Mouse (Mus musculus) lung, embryonic 14.5 days (tissue): Measurements from ENCODE around the gene Prpf4. TPM values are rescaled to one million over a fixed set of nuclear protein-coding genes. Genes with fewer than 3 reads are reported as not detected.

Source experiments
- ATAC-seq: fragments of 200-750 bp; cut with Nextera tagmentation; 2 replicates; pipeline ENCODE4 v1.8.0; 2017; ENCODE audit warnings: mild to moderate bottlenecking, moderate TSS enrichment, moderate library complexity; ENCODE audit not compliant: insufficient read depth
- DNase-seq: peaks from one replicate; pipeline ENCODE4 v3.0.0-alpha.2; 2015
- H3K27ac ChIP-seq: fragments of 300-500 bp; sonication (generic); 2 replicates; pipeline ENCODE4 v1.5.1; 2014; ENCODE audit warnings: low read depth, mild to moderate bottlenecking, moderate library complexity
- H3K27me3 ChIP-seq: fragments of 300-500 bp; sonication (generic); 2 replicates; pipeline ENCODE4 v1.6.1; 2014; ENCODE audit warnings: low read length, control low read depth; ENCODE audit not compliant: insufficient read depth
- H3K36me3 ChIP-seq: fragments of 300-500 bp; sonication (generic); 2 replicates; pipeline ENCODE4 v1.6.1; 2014; ENCODE audit warnings: control low read depth; ENCODE audit not compliant: insufficient read depth
- H3K4me1 ChIP-seq: fragments of 300-500 bp; sonication (generic); 2 replicates; pipeline ENCODE4 v1.6.1; 2014; ENCODE audit warnings: antibody characterized with exemption, control low read depth; ENCODE audit not compliant: insufficient read depth
- H3K4me2 ChIP-seq: fragments of 300-500 bp; sonication (generic); 2 replicates; pipeline ENCODE4 v1.6.1; 2014; ENCODE audit warnings: mild to moderate bottlenecking
- H3K4me3 ChIP-seq: fragments of 300-500 bp; sonication (generic); 2 replicates; pipeline ENCODE4 v1.5.1; 2014; ENCODE audit warnings: low read depth, low read length
- H3K9ac ChIP-seq: fragments of 300-500 bp; sonication (generic); 2 replicates; pipeline ENCODE4 v1.6.1; 2014
- H3K9me3 ChIP-seq: fragments of 300-500 bp; sonication (generic); 2 replicates; pipeline ENCODE4 v1.6.1; 2016; ENCODE audit warnings: low read depth, low read length, control low read depth
- CTCF ChIP-seq: IDR thresholded peaks from 2 replicates; pipeline ENCODE4 v1.5.1; 2016; ENCODE audit warnings: antibody characterized with exemption, low read depth
- WGBS: fragments of 180-500 bp; shearing (Covaris S2); extraction: QIAGEN DNeasy Blood & Tissue Kit; methylation state at CpG from one replicate; pipeline ENCODE4 v1.1.7; 2014; 5-methylcytosine and 5-hydroxymethylcytosine counted together
- polyA plus RNA-seq: library from polyadenylated mRNA; unstranded; fragments of >200 nt; fragmentation: Nextera tagmentation; extraction: Ambion mirVana; gene quantifications from 2 replicates; pipeline ENCODE4 v1.2.1, GENCODE M21; 2014

Gene Prpf4
- polyA plus RNA-seq, 1 experiment from 2014 or later: 32.9 TPM

DNA sequence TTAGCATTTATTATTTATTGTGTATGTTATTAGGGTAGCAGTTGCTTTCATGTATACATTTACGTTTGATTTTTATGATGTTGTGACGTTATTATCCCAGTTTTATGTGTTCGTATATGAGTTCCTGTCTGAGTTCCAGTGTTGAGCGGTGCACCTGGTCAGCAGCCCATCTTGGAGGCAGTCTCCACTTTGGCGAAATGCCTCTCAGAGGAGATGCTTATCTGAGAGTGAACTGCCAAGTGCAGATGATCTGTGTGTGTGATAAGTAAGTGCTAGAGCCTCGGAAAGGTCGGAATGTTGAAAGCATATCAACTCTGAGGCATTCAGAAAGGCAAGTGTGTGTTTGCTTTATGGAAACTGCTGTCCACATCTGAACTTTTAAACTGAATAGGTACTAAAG is 34.9 kb upstream of the Prpf4 start:
- Histone ChIP-seq H3K9me3 (no peaks in the 10 kb centered on the region), H3K27me3 (no peaks in the 10 kb centered on the region), H3K4me3 (no peak overlapping the region), H3K27ac (no peak overlapping the region), H3K4me1 (no peaks in the 10 kb centered on the region), H3K36me3 (no peaks in the 10 kb centered on the region), H3K4me2 (no peak overlapping the region), H3K9ac (no peak overlapping the region)
- 44% methylated on average over 7 of the region's 7 CpGs for WGBS
- no peak for TF ChIP-seq CTCF
- DNase-seq: no peak
- ATAC-seq: no peak

- Histone ChIP-seq H3K27me3 (no peaks in the 10 kb centered on the region), H3K36me3 (no peaks in the 10 kb centered on the region), H3K27ac (no peak overlapping the region), H3K4me3 (no peak overlapping the region), H3K4me2 (no peak overlapping the region), H3K9ac (no peak overlapping the region), H3K4me1 (no peaks in the 10 kb centered on the region), H3K9me3 (no peaks in the 10 kb centered on the region)
- ATAC-seq (no peak), DNase-seq (no peak)
- WGBS: 49% methylated on average over 4 of the region's 4 CpGs
- no peak for TF ChIP-seq CTCF
Measured at GRCm38 (mm10) chr4:62374342-62374741, 34.3 kb upstream of the Prpf4 start.

GRCm38 (mm10) chr4:62376123-62376522 is 32.5 kb upstream of the Prpf4 start:
- DNase-seq (no peak), ATAC-seq (no peak)
- no peak overlapping the region for H3K9ac ChIP-seq
- no peak overlapping the region for H3K4me2 ChIP-seq
- 76% methylated on average over 2 of the region's 2 CpGs for WGBS
- H3K9me3 ChIP-seq: no peaks in the 10 kb centered on the region
- no peaks in the 10 kb centered on the region for H3K4me1 ChIP-seq
- no peak overlapping the region for H3K4me3 ChIP-seq
- H3K27me3 ChIP-seq: no peaks in the 10 kb centered on the region
- TF ChIP-seq CTCF: no peak
- no peaks in the 10 kb centered on the region for H3K36me3 ChIP-seq
- no peak overlapping the region for H3K27ac ChIP-seq

DNA sequence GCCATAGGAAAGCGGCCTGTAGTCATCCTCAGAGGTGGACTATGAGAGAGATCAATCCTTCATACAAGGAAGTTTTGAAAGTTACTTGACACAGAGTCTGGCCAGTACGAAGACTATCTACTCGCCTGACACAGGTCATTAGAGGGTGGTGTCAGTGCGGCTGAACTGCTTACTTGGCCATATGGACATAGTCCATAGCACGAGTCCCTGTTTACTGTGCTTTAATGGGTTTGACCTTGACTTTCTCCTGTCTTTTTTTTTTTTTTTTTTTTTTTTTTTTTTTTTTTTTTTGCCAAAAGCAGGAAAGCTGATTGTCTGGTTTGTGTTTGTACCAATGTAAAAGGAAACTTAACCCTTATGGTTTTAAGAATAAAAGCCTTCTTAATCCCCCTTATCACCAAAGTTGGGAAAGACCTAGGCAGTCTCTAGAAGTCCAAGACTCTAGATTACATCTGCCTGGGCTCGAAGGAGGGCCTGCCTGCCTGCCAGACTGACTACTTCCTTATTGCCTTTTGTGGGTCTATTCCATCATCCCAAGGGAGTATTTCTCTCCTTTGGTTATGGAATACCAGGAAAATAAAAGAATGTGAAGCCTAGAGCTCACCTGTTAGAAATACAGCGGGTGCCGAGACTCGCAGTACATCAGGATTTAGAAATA is 28.7 kb upstream of the Prpf4 start:
- no peak overlapping the region for H3K9ac ChIP-seq
- 68% methylated on average over 9 of the region's 9 CpGs for WGBS
- no peaks in the 10 kb centered on the region for H3K9me3 ChIP-seq
- H3K27me3 ChIP-seq: no peaks in the 10 kb centered on the region
- no peak overlapping the region for H3K4me3 ChIP-seq
- DNase-seq: no peak
- no peak overlapping the region for H3K4me2 ChIP-seq
- no peak for ATAC-seq
- TF ChIP-seq CTCF: no peak
- H3K36me3 ChIP-seq: peaks cover 6% of the 10 kb centered on the region; the same call in 1 of the 2 replicates
- H3K27ac ChIP-seq: no peak overlapping the region
- no peaks in the 10 kb centered on the region for H3K4me1 ChIP-seq

GRCm38 (mm10) chr4:62383207-62383606 is 25.4 kb upstream of the Prpf4 start:
- Histone ChIP-seq H3K9ac (no peak overlapping the region), H3K4me3 (no peak overlapping the region), H3K36me3 (peaks cover 18% of the 10 kb centered on the region), H3K4me2 (no peak overlapping the region), H3K27ac (no peak overlapping the region), H3K27me3 (no peaks in the 10 kb centered on the region), H3K4me1 (no peaks in the 10 kb centered on the region), H3K9me3 (no peaks in the 10 kb centered on the region)
- no peak for TF ChIP-seq CTCF
- DNase-seq (no peak), ATAC-seq (no peak)
- WGBS: 77% methylated on average over 6 of the region's 6 CpGs

GRCm38 (mm10) chr4:62383752-62384151 is 24.8 kb upstream of the Prpf4 start:
- H3K9me3 ChIP-seq: no peaks in the 10 kb centered on the region
- H3K4me2 ChIP-seq: no peak overlapping the region
- no peak overlapping the region for H3K9ac ChIP-seq
- H3K27me3 ChIP-seq: no peaks in the 10 kb centered on the region
- no peak for DNase-seq
- H3K4me1 ChIP-seq: no peaks in the 10 kb centered on the region
- H3K36me3 ChIP-seq: peaks cover 22% of the 10 kb centered on the region
- 58% methylated on average over 7 of the region's 7 CpGs for WGBS
- no peak for TF ChIP-seq CTCF
- H3K27ac ChIP-seq: no peak overlapping the region
- H3K4me3 ChIP-seq: no peak overlapping the region
- no peak for ATAC-seq

GRCm38 (mm10) chr4:62384159-62384558 is 24.4 kb upstream of the Prpf4 start:
- Histone ChIP-seq H3K9me3 (no peaks in the 10 kb centered on the region), H3K9ac (no peak overlapping the region), H3K4me1 (no peaks in the 10 kb centered on the region), H3K4me2 (no peak overlapping the region), H3K27me3 (no peaks in the 10 kb centered on the region), H3K27ac (no peak overlapping the region), H3K4me3 (no peak overlapping the region), H3K36me3 (peaks cover 26% of the 10 kb centered on the region)
- WGBS: 68% methylated on average over 1 of the region's 1 CpGs
- TF ChIP-seq CTCF: no peak
- ATAC-seq (no peak), DNase-seq (no peak)
